Mouse (Mus musculus) neural tube, embryonic 12.5 days (tissue): ENCODE measurements around the gene Vgll4. TPM values are rescaled to one million over a fixed set of nuclear protein-coding genes. Genes with fewer than 3 reads are reported as not detected.
A peak's percentile ranks its signal among the peaks of the same experiment; 100 is the strongest.

Experiments
- ATAC-seq: fragments of 200-750 bp; cut with Nextera tagmentation; 2 replicates; pipeline ENCODE4 v1.8.0; 2017; ENCODE audit warnings: low read depth, mild to moderate bottlenecking, moderate TSS enrichment, moderate library complexity; ENCODE audit not compliant: low FRiP score
- H3K27ac ChIP-seq: fragments of 300-500 bp; sonication (generic); 2 replicates; pipeline ENCODE4 v1.5.1; 2016
- H3K27me3 ChIP-seq: fragments of 300-500 bp; sonication (generic); replicated peaks from 2 replicates; pipeline ENCODE4 v1.6.1; 2016; ENCODE audit warnings: mild to moderate bottlenecking
- H3K36me3 ChIP-seq: fragments of 300-500 bp; sonication (generic); 2 replicates; pipeline ENCODE4 v1.6.1; 2016; ENCODE audit warnings: mild to moderate bottlenecking
- H3K4me1 ChIP-seq: fragments of 300-500 bp; sonication (generic); 2 replicates; pipeline ENCODE4 v1.6.1; 2016
- H3K4me2 ChIP-seq: fragments of 300-500 bp; sonication (generic); replicated peaks from 2 replicates; pipeline ENCODE4 v1.6.1; 2016; ENCODE audit warnings: mild to moderate bottlenecking
- H3K4me3 ChIP-seq: fragments of 300-500 bp; sonication (generic); 2 replicates; pipeline ENCODE4 v1.5.1; 2016
- H3K9ac ChIP-seq: fragments of 300-500 bp; sonication (generic); 2 replicates; pipeline ENCODE4 v1.6.1; 2016; ENCODE audit warnings: mild to moderate bottlenecking
- H3K9me3 ChIP-seq: fragments of 300-500 bp; sonication (generic); 2 replicates; pipeline ENCODE4 v1.6.1; 2016; ENCODE audit warnings: mild to moderate bottlenecking
- WGBS: fragments of 180-500 bp; shearing (Covaris S2); methylation state at CpG from one replicate; pipeline ENCODE4 v1.1.7; 2016; 5-methylcytosine and 5-hydroxymethylcytosine counted together
- polyA plus RNA-seq: library from polyadenylated mRNA; unstranded; fragments of >200 nt; fragmentation: Nextera tagmentation; extraction: Ambion mirVana; gene quantifications from 2 replicates; pipeline ENCODE4 v1.2.1, GENCODE M21; 2016

Vgll4 gene
- polyA plus RNA-seq, result 81.7 and 85.3 TPM in 2 replicates

DNA sequence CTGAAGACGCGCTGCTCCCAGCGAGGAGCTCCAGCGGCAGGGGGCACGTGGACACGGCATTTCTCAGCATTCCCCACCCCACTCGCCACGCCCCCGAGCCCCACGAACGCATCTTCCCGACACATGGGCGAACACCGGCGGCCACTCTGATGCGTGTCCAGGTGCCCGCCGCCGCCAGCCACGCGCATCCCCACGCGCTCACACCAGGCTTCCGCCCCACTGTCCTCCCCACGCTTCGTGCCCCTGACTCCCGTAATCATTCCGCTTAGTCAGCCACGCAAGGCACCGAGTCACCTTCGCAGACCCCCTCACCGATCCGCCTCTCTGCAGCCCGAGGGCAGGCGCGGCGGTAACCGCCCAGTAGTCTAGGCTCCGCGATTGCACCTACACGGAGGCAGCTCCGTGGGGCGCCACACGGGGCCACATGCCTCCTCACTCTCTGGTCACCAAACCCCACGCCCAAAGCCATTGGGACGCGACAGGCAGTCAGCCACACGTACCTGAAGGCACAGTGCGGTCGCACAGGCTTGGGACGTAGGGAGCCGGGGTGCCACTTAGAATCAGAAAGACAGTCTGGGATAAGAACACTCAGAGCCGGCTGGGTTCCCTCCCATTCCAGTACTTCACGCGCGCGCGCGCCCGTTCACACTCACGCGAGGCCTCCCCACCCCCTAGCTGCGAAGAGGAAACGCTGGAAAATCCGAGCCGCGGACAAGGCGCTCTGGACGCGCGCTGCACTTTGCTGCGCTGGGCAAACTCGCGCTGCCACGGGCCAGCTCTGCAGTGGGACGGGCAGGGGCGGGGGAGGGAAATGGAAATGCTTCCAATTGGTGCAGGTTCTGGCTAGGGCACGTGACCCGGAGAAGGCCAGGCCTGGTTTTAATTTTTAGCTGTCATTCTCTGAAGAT is at the start of gene Vgll4:
Gene Vgll4 (minus strand): TSS at position 782 of the 908 bp plus-strand sequence.
- Histone ChIP-seq H3K27ac (no peak within 1 kb of the TSS), H3K9ac (peak within 1 kb of the TSS; percentile 63), H3K4me2 (peak within 1 kb of the TSS; percentile 100), H3K4me1 (peaks cover 13% of the 10 kb centered on the region), H3K27me3 (peaks cover 23% of the 10 kb centered on the region), H3K4me3 (peak within 1 kb of the TSS; percentile 67), H3K9me3 (no peaks in the 10 kb centered on the region), H3K36me3 (no peaks in the 10 kb centered on the region)
- under 1% methylated on average over 79 of the region's 79 CpGs for WGBS
- peak; percentile 73 for ATAC-seq

DNA sequence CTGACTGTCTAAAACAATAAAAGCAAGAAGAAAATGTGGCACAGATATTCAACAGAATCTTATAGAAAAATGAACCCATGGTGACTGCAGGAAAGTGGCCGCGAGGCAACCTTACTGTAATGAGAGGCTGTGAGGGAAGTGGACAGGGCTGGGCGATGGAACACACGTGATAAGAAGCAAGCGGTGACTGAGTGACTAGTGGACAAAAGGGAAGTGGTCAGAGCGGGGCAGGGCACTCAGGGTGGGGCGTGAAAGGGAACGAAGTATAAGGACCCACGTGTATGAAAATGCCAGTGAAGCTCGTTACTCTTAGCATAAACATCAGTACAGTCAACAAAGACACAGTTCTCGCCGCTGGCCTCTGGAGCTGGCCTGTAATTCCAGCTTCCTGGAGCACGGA is 45.7 kb upstream of the Vgll4 start:
- H3K4me1 ChIP-seq, result no peaks in the 10 kb centered on the region
- H3K27me3 ChIP-seq, result no peaks in the 10 kb centered on the region
- no peak overlapping the region for H3K4me3 ChIP-seq
- H3K9me3 ChIP-seq, result no peaks in the 10 kb centered on the region
- no peak overlapping the region for H3K9ac ChIP-seq
- no peak overlapping the region for H3K27ac ChIP-seq
- H3K4me2 ChIP-seq, result no peak overlapping the region
- WGBS, result 93% methylated on average over 13 of the region's 13 CpGs
- ATAC-seq, result no peak
- peaks cover 40% of the 10 kb centered on the region for H3K36me3 ChIP-seq

DNA sequence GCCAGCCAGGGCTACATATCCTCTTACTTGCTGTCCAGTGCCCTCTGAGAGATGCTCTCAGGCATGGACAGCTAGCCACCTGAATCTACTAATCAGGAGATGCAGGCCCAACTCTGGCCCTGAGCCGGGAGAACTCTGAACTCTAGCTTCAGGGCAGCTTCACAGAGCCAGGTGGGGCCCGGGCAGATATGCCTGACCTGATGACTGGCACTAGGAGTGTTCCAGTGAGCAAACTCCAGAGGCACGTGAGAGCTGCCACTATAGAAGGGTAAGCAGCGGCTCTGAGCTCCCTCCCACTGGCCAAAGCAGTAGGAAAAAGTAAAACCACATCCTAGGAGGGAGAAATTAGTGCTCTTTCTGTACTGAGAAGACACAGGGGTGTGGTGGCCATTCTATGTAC is 43.8 kb upstream of the Vgll4 start:
- Histone ChIP-seq H3K9ac (no peak overlapping the region), H3K36me3 (peaks cover 42% of the 10 kb centered on the region), H3K4me2 (no peak overlapping the region), H3K27me3 (no peaks in the 10 kb centered on the region), H3K4me1 (no peaks in the 10 kb centered on the region), H3K27ac (no peak overlapping the region), H3K4me3 (no peak overlapping the region), H3K9me3 (no peaks in the 10 kb centered on the region)
- ATAC-seq, result no peak
- 92% methylated on average over 4 of the region's 4 CpGs for WGBS

DNA sequence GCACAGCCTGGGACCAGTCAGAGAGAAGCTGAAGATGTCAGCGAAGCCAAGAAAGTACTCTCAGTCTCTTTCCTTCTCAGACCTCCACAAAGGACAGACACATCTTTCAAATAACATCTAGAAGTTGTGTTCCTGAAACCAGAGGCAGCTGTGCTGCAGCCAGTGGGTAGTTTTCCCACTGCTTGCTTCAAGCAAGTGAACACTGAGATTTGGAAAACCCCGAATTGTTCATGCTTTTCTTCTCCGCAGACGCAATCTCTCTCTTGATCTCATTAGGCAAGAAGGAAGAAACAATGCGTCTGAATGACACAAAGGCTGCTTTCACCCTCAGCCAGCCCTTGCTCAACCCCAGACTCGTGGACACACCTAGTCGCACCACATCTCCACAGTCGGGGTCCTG is 42.0 kb upstream of the Vgll4 start:
- H3K9me3 ChIP-seq, result no peaks in the 10 kb centered on the region
- WGBS, result 89% methylated on average over 8 of the region's 8 CpGs
- peaks cover 37% of the 10 kb centered on the region for H3K36me3 ChIP-seq
- H3K4me3 ChIP-seq, result no peak overlapping the region
- ATAC-seq, result no peak
- H3K4me1 ChIP-seq, result no peaks in the 10 kb centered on the region
- H3K27me3 ChIP-seq, result no peaks in the 10 kb centered on the region
- H3K27ac ChIP-seq, result no peak overlapping the region
- no peak overlapping the region for H3K9ac ChIP-seq
- H3K4me2 ChIP-seq, result no peak overlapping the region

DNA sequence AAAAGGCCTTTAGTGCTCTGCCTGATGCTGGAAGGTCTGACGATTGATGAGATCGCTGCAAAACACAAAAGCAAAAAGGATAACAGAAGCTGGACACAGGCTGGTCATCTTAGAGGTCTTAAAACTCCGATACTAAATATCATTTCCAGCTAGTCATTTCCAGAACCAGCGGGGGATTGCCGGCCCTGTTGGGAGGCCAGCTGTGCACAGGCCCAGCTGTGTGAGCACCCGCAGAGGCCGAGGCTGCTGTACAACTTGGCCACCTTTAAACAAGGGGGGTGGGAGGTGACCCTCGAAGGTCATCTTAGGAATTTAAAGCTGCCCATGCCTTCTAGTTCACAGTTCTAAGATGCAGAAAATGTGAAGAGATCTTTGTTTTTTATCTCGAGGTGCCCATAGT is 41.0 kb upstream of the Vgll4 start:
- no peaks in the 10 kb centered on the region for H3K27me3 ChIP-seq
- H3K9me3 ChIP-seq, result no peaks in the 10 kb centered on the region
- H3K4me1 ChIP-seq, result no peaks in the 10 kb centered on the region
- H3K36me3 ChIP-seq, result peaks cover 37% of the 10 kb centered on the region
- H3K27ac ChIP-seq, result no peak overlapping the region
- H3K4me2 ChIP-seq, result no peak overlapping the region
- whole genome bisulfite sequencing, result 80% methylated on average over 9 of the region's 9 CpGs
- H3K9ac ChIP-seq, result no peak overlapping the region
- ATAC-seq, result no peak
- no peak overlapping the region for H3K4me3 ChIP-seq

DNA sequence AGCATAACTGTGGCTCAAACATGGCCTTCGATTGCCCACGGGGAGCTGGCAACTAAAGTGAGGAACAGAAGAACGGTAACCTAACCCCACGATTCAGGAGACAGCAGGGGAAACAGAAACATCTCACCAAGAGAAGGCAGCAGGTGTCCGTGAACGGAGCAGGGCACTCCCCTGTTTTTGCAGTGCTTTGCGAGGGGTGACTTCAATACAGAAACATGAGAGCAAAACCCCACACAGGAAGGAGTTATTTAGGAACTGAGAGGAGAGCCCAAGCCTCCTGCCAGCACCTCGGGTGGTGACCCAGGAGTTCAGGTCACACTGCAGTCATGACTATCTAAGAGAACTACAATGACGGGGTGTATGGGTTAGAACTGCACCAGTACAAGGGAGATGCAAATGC is 40.5 kb upstream of the Vgll4 start:
- Histone ChIP-seq H3K27ac (no peak overlapping the region), H3K9ac (0 out of 2 replicates have a peak overlapping the region, but pooled peaks have one; percentile 29), H3K36me3 (peaks cover 33% of the 10 kb centered on the region), H3K4me2 (no peak overlapping the region), H3K27me3 (no peaks in the 10 kb centered on the region), H3K4me1 (no peaks in the 10 kb centered on the region), H3K4me3 (no peak overlapping the region), H3K9me3 (no peaks in the 10 kb centered on the region)
- no peak for ATAC-seq
- WGBS, result 80% methylated on average over 9 of the region's 9 CpGs

DNA sequence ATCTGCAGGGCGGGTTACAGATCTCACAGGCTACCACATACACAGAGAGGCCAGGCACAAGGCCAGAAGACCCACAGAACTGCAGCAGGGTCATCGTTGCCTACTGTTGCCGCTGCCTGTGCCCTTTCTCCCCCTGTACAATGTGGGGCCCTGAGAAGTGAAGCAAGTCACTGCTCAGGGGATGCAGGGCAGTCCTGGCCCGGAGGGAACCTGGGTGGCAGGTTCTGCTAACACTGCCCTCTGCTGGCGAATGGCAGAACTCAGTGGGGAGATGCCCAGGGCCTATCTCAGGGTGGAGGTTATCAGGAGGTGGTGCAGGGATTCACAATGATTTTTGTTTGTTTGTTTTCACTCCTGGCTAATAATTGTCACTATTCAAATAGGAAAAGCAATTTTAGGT is 37.9 kb upstream of the Vgll4 start:
- Histone ChIP-seq H3K4me1 (no peaks in the 10 kb centered on the region), H3K27me3 (no peaks in the 10 kb centered on the region), H3K4me2 (no peak overlapping the region), H3K4me3 (no peak overlapping the region), H3K9me3 (no peaks in the 10 kb centered on the region), H3K9ac (no peak overlapping the region), H3K27ac (no peak overlapping the region), H3K36me3 (peaks cover 39% of the 10 kb centered on the region)
- WGBS, result 34% methylated on average over 5 of the region's 5 CpGs
- ATAC-seq, result peak; percentile 53; the same call in 1 of the 2 replicates

DNA sequence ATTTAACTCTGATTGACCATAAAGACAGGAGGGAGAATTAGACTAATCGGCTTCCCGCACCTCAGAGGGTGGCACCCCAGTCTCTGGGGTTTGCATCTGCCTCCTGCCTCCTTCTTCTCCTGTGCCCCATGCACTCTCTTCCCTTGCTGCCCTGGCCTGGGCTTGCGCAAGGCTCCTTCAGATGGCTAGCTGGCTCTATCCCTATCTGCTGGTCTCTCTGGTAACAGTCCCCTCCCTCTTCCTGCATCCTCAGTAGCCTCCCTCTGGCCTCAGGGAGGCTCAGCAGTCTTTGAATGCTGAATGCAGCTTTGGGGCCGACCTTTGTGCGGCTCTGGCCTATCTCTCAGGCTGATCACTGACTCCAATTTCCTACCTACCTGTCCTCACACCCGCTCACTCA is 37.2 kb upstream of the Vgll4 start:
- Histone ChIP-seq H3K9me3 (no peaks in the 10 kb centered on the region), H3K27ac (no peak overlapping the region), H3K4me1 (no peaks in the 10 kb centered on the region), H3K4me2 (no peak overlapping the region), H3K9ac (no peak overlapping the region), H3K27me3 (no peaks in the 10 kb centered on the region), H3K36me3 (peaks cover 37% of the 10 kb centered on the region), H3K4me3 (no peak overlapping the region)
- WGBS, result 68% methylated on average over 6 of the region's 6 CpGs
- no peak for ATAC-seq

DNA sequence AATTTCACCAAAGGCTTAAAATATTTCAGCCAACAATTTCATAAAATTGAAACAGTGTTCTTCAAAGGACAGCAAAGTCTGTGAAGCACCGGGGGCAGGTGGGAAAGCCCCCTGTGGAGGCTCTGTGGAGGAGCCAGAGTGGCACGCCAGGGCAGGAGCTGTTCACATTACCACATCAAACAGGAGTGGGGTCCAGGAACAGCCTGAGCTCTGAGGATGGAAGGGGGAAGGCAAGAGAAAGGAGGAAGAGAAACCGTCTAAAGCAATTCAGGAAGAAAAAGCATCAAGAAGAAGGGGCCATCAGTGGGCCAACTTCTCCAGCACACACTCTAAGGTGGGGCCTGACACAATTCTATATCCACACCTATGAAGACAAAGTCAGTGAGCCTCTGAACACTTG is 36.3 kb upstream of the Vgll4 start:
- Histone ChIP-seq H3K36me3 (peaks cover 29% of the 10 kb centered on the region), H3K27me3 (no peaks in the 10 kb centered on the region), H3K4me2 (no peak overlapping the region), H3K4me1 (no peaks in the 10 kb centered on the region), H3K27ac (no peak overlapping the region), H3K9me3 (no peaks in the 10 kb centered on the region), H3K9ac (no peak overlapping the region), H3K4me3 (no peak overlapping the region)
- ATAC-seq, result no peak
- 67% methylated on average over 3 of the region's 3 CpGs for WGBS

DNA sequence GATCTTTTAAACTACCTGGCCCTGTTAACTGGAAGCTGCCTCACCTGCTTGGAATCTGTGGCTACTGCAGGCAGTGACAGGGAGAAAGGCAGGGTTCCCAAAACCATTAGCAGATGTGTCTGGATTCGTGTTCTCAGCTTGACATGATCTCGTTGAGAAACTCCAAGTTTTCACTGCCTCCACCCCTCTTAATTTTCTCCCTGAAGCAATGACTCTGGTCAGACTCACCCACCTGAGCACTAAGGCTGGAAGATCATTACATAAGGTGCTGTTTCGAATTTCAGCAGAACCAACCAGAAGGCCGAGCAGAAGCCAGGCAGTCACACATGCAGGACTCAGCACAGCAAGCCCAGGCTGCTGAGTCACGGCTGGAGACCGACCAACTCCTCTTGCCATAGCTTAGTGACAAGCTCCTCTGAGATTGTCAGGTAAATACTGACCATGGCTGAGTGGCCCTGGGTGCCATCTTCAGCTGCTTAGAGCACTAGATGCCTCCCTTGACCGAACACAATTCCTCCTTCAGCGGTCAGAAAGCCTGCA is 35.6 kb upstream of the Vgll4 start:
- Histone ChIP-seq H3K9me3 (no peaks in the 10 kb centered on the region), H3K36me3 (peaks cover 26% of the 10 kb centered on the region), H3K9ac (no peak overlapping the region), H3K4me3 (no peak overlapping the region), H3K27me3 (no peaks in the 10 kb centered on the region), H3K4me2 (no peak overlapping the region), H3K4me1 (no peaks in the 10 kb centered on the region), H3K27ac (no peak overlapping the region)
- 90% methylated on average over 8 of the region's 8 CpGs for WGBS
- ATAC-seq, result no peak

DNA sequence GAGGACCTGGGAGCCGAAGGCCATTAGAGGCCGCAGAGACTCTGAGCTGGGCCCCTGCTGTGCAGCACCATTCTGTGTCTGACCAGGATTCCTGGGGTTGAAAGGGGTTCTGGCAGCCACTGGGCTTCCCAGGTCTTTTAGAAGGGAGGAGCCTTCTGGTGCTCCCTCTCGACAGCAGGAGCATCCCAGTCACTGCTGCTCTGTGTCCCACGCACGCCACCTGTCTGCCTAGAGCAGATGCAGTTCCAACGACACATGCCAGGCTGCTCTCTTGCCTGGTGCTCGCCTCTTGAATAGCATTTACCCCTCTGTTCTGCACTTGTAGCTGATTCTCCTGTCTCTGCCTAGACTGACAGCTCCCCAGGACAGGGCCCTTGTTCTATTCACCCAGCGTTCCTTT is 34.8 kb upstream of the Vgll4 start:
- ATAC-seq, result no peak
- no peak overlapping the region for H3K9ac ChIP-seq
- WGBS, result 84% methylated on average over 8 of the region's 8 CpGs
- H3K4me1 ChIP-seq, result no peaks in the 10 kb centered on the region
- H3K4me3 ChIP-seq, result no peak overlapping the region
- H3K9me3 ChIP-seq, result no peaks in the 10 kb centered on the region
- no peak overlapping the region for H3K27ac ChIP-seq
- no peaks in the 10 kb centered on the region for H3K27me3 ChIP-seq
- peaks cover 25% of the 10 kb centered on the region for H3K36me3 ChIP-seq
- H3K4me2 ChIP-seq, result no peak overlapping the region

DNA sequence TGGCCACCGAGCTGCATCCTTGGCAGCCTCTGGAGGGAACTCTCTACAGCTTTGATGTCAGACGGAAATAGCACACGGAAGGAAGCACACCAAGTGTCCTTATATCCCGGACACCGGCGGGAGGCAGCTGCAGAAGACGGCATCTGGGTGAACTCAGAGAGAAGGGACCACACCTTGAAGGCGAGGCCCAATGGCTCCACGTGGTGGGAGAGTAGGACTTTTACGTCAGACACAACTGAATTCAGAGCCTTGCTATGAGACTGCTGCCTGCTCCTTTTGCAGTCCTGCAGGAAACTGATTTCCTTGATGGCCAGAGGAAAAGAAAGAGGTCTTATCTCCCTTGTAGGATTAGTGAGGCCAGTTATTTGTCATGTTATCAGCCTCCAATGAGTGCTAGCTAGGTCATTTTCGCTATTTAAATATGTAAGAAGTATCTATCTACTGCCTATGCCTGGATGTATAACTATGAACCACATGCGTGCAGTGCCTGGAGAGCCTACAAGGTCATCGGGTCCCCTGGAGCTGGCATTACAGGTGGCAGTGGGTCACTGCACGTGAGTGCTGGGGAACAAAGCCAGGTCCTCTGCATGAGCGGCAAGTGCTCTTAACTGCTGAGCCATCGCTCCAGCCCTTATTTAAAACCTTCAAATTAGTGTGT is 28.7 kb upstream of the Vgll4 start:
- Histone ChIP-seq H3K9me3 (no peaks in the 10 kb centered on the region), H3K27ac (no peak overlapping the region), H3K4me3 (no peak overlapping the region), H3K4me2 (no peak overlapping the region), H3K36me3 (peaks cover 9% of the 10 kb centered on the region), H3K4me1 (no peaks in the 10 kb centered on the region), H3K9ac (no peak overlapping the region), H3K27me3 (no peaks in the 10 kb centered on the region)
- ATAC-seq, result no peak
- WGBS, result 83% methylated on average over 16 of the region's 16 CpGs
